8 mouse cellular contexts compared by ENCODE assay signal in genomic region chr6:70824085-70824986, GRCm38 (mm10). TPM values are rescaled to one million over a fixed set of nuclear protein-coding genes. Genes with fewer than 3 reads are reported as not detected.
DNase-seq lines count a peak whose midpoint lies in the region; ATAC-seq lines count a peak whose summit lies in the region.

No protein-coding gene starts in this region.

- ATAC-seq in granulocyte monocyte progenitor cell, adult 5-6 weeks (replicated peaks; ENCODE audit: poor library complexity, severe bottlenecking) = peak; percentile 97
- ATAC-seq in intestine, embryonic 16.5 days = peak; percentile 96

- WGBS in embryonic facial prominence, embryonic 10.5 days = 12% methylated on average over 23 of the region's 23 CpGs
- 8% methylated on average over 23 of the region's 23 CpGs for WGBS in intestine, embryonic 16.5 days

- DNase-seq in adrenal gland, postnatal 36 days = peak; percentile 81 to 82
- DNase-seq in embryonic facial prominence, embryonic 10.5 days (ENCODE audit: low spot score) = peak; percentile 75
- DNase-seq in left cerebral cortex, postnatal 14 days (ENCODE audit: low spot score in 2 of 2) = peak; percentile 63 to 70
- DNase-seq in right cerebral cortex, postnatal 25 days = peak; percentile 77
- no peak for DNase-seq in adipocyte (ENCODE audit: low spot score)

- H3K36me3 ChIP-seq in embryonic facial prominence, embryonic 10.5 days (replicated peaks) = no peaks in the 10 kb centered on the region
- H3K36me3 ChIP-seq in intestine, embryonic 16.5 days (ENCODE audit: control insufficient read depth, insufficient read depth, low read length) = no peaks in the 10 kb centered on the region
- H3K36me3 ChIP-seq in megakaryocyte, embryonic 14.5 days (replicated peaks; ENCODE audit: low read length) = peaks cover 2% of the 10 kb centered on the region

- H3K4me1 ChIP-seq in embryonic facial prominence, embryonic 10.5 days = peaks cover 11% of the 10 kb centered on the region
- peaks cover 4% of the 10 kb centered on the region; the same call in 1 of the 2 replicates for H3K4me1 ChIP-seq in intestine, embryonic 16.5 days (ENCODE audit: control insufficient read depth, insufficient read depth, low read length)
- H3K4me1 ChIP-seq in megakaryocyte, embryonic 14.5 days = peaks cover 42% of the 10 kb centered on the region

- no peaks in the 10 kb centered on the region for H3K27me3 ChIP-seq in embryonic facial prominence, embryonic 10.5 days (replicated peaks; ENCODE audit: low read depth, poor library complexity, severe bottlenecking)
- H3K27me3 ChIP-seq in intestine, embryonic 16.5 days (replicated peaks; ENCODE audit: control insufficient read depth, insufficient read depth, low read length) = no peaks in the 10 kb centered on the region
- no peaks in the 10 kb centered on the region for H3K27me3 ChIP-seq in megakaryocyte, embryonic 14.5 days (replicated peaks)

- peak overlapping the region; percentile 62 for H3K9ac ChIP-seq in intestine, embryonic 16.5 days (ENCODE audit: low read depth, low read length)

- no peaks in the 10 kb centered on the region for H3K9me3 ChIP-seq in embryonic facial prominence, embryonic 10.5 days
- H3K9me3 ChIP-seq in intestine, embryonic 16.5 days (ENCODE audit: control insufficient read depth, low read length) = no peaks in the 10 kb centered on the region
- H3K9me3 ChIP-seq in megakaryocyte, embryonic 14.5 days = peaks cover 13% of the 10 kb centered on the region

- intact Hi-C loops in left cerebral cortex, postnatal 14 days (cut with DNase I) = no loop called here

- peak overlapping the region; percentile 21 for H3K27ac ChIP-seq in embryonic facial prominence, embryonic 10.5 days (replicated peaks)
- peak overlapping the region; percentile 90 for H3K27ac ChIP-seq in intestine, embryonic 16.5 days (ENCODE audit: low read length)

- H3K4me3 ChIP-seq in embryonic facial prominence, embryonic 10.5 days = peak overlapping the region; percentile 60
- H3K4me3 ChIP-seq in intestine, embryonic 16.5 days (ENCODE audit: low read length) = peak overlapping the region; percentile 46
- peak overlapping the region; percentile 92 for H3K4me3 ChIP-seq in megakaryocyte, embryonic 14.5 days (replicated peaks)

- peak overlapping the region; percentile 83 for H3K4me2 ChIP-seq in intestine, embryonic 16.5 days (ENCODE audit: low read depth, low read length)

RNA-seq across cellular contexts. Expression of gene Eif2ak3, which starts 20.0 kb away (rescaled TPM):
- 10 to 100 TPM; 19.4 to 20.0 TPM for total RNA-seq in adrenal gland, postnatal 36 days (2021)
- 7.7 and 9.0 TPM in 2 replicates for polyA plus RNA-seq in embryonic facial prominence, embryonic 10.5 days (2016; fragmentation: Nextera tagmentation; extraction: Ambion mirVana)
- 13.1 and 13.6 TPM in 2 replicates for total RNA-seq in granulocyte monocyte progenitor cell, adult 5-6 weeks (2014; fragmentation: Nextera tagmentation)
- 21.2 and 24.4 TPM in 2 replicates for total RNA-seq in granulocyte monocyte progenitor cell, adult 5-6 weeks (2017)
- 6.6 and 9.8 TPM in 2 replicates for polyA plus RNA-seq in intestine, embryonic 16.5 days (2015; fragmentation: Nextera tagmentation; extraction: Ambion mirVana)
- total RNA-seq in left cerebral cortex, postnatal 14 days (2021) = 10 to 100 TPM; 21.2 to 22.7 TPM
- 0.71 and 2.2 TPM in 2 replicates for polyA plus RNA-seq in megakaryocyte, embryonic 14.5 days (2012; ENCODE audit: insufficient read depth, low replicate concordance)

RNA-seq across cellular contexts. Expression of gene Rpia, which starts 32.3 kb away (rescaled TPM):
- total RNA-seq in adrenal gland, postnatal 36 days (2021) = 10 to 100 TPM; 18.5 to 25.0 TPM
- 2.3 TPM in 2 replicates for polyA plus RNA-seq in embryonic facial prominence, embryonic 10.5 days (2016; fragmentation: Nextera tagmentation; extraction: Ambion mirVana)
- total RNA-seq in granulocyte monocyte progenitor cell, adult 5-6 weeks (2014; fragmentation: Nextera tagmentation) = 67.7 and 90.5 TPM in 2 replicates
- 181 and 207 TPM in 2 replicates for total RNA-seq in granulocyte monocyte progenitor cell, adult 5-6 weeks (2017)
- polyA plus RNA-seq in intestine, embryonic 16.5 days (2015; fragmentation: Nextera tagmentation; extraction: Ambion mirVana) = 4.1 and 4.7 TPM in 2 replicates
- total RNA-seq in left cerebral cortex, postnatal 14 days (2021) = 10 to 100 TPM; 10.9 to 13.5 TPM
- polyA plus RNA-seq in megakaryocyte, embryonic 14.5 days (2012; ENCODE audit: insufficient read depth, low replicate concordance) = 7.0 and 25.9 TPM in 2 replicates
